Mouse (Mus musculus): ENCODE measurements at regions not wholly inside any gene's neighbourhood (a gene's known extent, or its start where the extent isn't known, plus 50 kb on each side); places are given as distances from the start of the nearest gene placed in this dataset.

DNA sequence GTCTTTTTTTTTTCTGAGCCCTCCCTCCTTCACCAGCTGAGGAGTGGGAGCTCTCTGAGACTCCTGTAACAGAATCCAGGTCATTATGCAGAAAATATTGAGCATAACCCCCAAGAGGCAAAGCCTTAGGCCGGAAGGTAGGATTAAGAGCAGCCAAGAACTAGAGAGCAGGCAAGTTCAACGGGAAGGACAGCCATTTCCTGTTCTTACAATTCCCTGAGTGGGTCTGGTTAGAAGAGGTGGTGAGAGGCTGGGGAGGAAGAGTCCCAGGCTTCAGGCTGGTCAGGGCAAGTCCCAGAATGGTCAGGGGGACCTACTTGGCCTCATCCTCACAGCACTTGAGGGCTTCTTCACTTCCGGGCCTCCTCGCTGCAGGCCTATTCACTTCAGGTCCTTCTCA is 115.4 kb upstream of the S1pr3 start:
- no peak for TF ChIP-seq CTCF (IDR thresholded peaks at IDR 0.05; ENCODE audit: borderline replicate concordance, insufficient read depth, low read depth, low read length)
- TF ChIP-seq POLR2A (IDR thresholded peaks at IDR 0.05; ENCODE audit: borderline replicate concordance, insufficient read depth, low read length) = no peak

Data from cerebellum, adult 2 months (tissue).